15 mouse cellular contexts compared by ENCODE assay signal in the genomic region with DNA sequence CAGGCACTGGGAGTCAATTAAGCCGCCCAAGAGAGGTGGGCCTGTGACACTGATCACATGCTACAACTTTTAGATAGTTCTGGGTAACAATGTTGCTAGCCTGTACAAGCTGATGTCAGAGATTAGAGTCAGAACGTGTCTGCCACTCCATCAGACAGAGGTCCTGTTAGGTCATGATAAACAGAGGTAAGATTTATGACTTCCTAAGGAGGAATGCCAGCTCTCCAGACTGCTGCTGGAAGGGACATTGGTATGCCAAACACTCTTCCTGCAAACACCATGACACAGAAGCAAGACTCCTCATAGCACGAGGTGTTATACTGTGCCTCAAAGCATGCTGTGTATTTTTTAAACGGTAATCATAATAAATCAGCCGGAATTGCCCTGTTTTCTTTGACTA.
DNase-seq lines count a peak whose midpoint lies in the region; ATAC-seq and TF ChIP-seq lines count a peak whose summit lies in the region.
"Had no signal": no experiment of that assay in that cellular context is flagged by ENCODE, and none has a peak within 500 bp of the region (broad histone marks: within the 10 kb centered on the region; RNA-seq: fewer than 3 reads in every experiment).

No protein-coding gene starts in this region.

- H3K36me3 ChIP-seq in kidney, adult 2 months (ENCODE audit: control insufficient read depth, insufficient read depth, low read length), result no peaks in the 10 kb centered on the region
- no peaks in the 10 kb centered on the region for H3K36me3 ChIP-seq in kidney, embryonic 14.5 days (ENCODE audit: control insufficient read depth, insufficient read depth, low read length)
- H3K36me3 ChIP-seq in lung, embryonic 15.5 days, result no peaks in the 10 kb centered on the region
- H3K36me3 ChIP-seq in liver, embryonic 12.5 days, result no peaks in the 10 kb centered on the region
- H3K36me3 ChIP-seq: forebrain, embryonic 10.5 days; hindbrain, embryonic 12.5 days; limb, embryonic 15.5 days had no signal

- TF ChIP-seq CTCF in kidney, adult 2 months (conservative IDR thresholded peaks at IDR 0.05; ENCODE audit: insufficient read depth, insufficient read length, low read depth, low read length), result no peak

- H3K4me2 ChIP-seq in kidney, embryonic 14.5 days (replicated peaks; ENCODE audit: low read depth, low read length), result no peak overlapping the region
- no peak overlapping the region for H3K4me2 ChIP-seq in lung, embryonic 15.5 days
- no peak overlapping the region for H3K4me2 ChIP-seq in liver, embryonic 12.5 days
- H3K4me2 ChIP-seq: heart, embryonic 11.5 days; hindbrain, embryonic 12.5 days; limb, embryonic 15.5 days had no signal

- H3K27me3 ChIP-seq in kidney, adult 2 months (replicated peaks; ENCODE audit: control insufficient read depth, insufficient read depth, low read length), result no peaks in the 10 kb centered on the region
- H3K27me3 ChIP-seq in kidney, embryonic 14.5 days (ENCODE audit: control insufficient read depth, insufficient read depth, low read length), result no peaks in the 10 kb centered on the region
- H3K27me3 ChIP-seq in lung, embryonic 15.5 days, result no peaks in the 10 kb centered on the region
- no peaks in the 10 kb centered on the region for H3K27me3 ChIP-seq in liver, embryonic 12.5 days (replicated peaks)
- H3K27me3 ChIP-seq: hindbrain, embryonic 12.5 days; limb, embryonic 15.5 days had no signal

- peak; percentile 53 for DNase-seq in kidney, adult 2 months
- peak; percentile 20 for DNase-seq in kidney, postnatal 14 days
- DNase-seq in lung, postnatal 4 days, result peak; percentile 10 to 24
- no peak for DNase-seq in spleen, postnatal 10 days (ENCODE audit: low spot score in 2 of 2)
- DNase-seq in heart, postnatal 36 days, result no peak
- DNase-seq: cerebellum, adult 2 months; layer of hippocampus, adult 9-11 months had no signal

- no peak overlapping the region for H3K27ac ChIP-seq in kidney, adult 2 months (ENCODE audit: insufficient read depth, low read depth, low read length)
- no peak overlapping the region for H3K27ac ChIP-seq in kidney, embryonic 14.5 days (ENCODE audit: low read depth, low read length)
- no peak overlapping the region for H3K27ac ChIP-seq in lung, embryonic 15.5 days
- H3K27ac ChIP-seq in liver, embryonic 12.5 days, result no peak overlapping the region
- H3K27ac ChIP-seq: forebrain, embryonic 10.5 days; hindbrain, embryonic 12.5 days; limb, embryonic 15.5 days had no signal

- no peak overlapping the region for H3K4me3 ChIP-seq in kidney, adult 2 months (ENCODE audit: insufficient read depth, low read depth, low read length)
- H3K4me3 ChIP-seq in kidney, embryonic 14.5 days (ENCODE audit: low read length), result no peak overlapping the region
- H3K4me3 ChIP-seq in lung, embryonic 15.5 days, result no peak overlapping the region
- no peak overlapping the region for H3K4me3 ChIP-seq in liver, embryonic 12.5 days
- H3K4me3 ChIP-seq: forebrain, embryonic 10.5 days; hindbrain, embryonic 12.5 days; limb, embryonic 15.5 days had no signal

- H3K9me3 ChIP-seq in kidney, embryonic 14.5 days (ENCODE audit: control insufficient read depth, low read length), result no peaks in the 10 kb centered on the region
- H3K9me3 ChIP-seq in lung, embryonic 15.5 days, result no peaks in the 10 kb centered on the region
- H3K9me3 ChIP-seq in liver, embryonic 12.5 days (replicated peaks), result no peaks in the 10 kb centered on the region
- H3K9me3 ChIP-seq: forebrain, embryonic 10.5 days; hindbrain, embryonic 12.5 days; limb, embryonic 15.5 days had no signal

- WGBS in kidney, adult 2 months, result 35% methylated on average over 5 of the region's 5 CpGs
- 33% methylated on average over 5 of the region's 5 CpGs for WGBS in kidney, embryonic 14.5 days
- 13% methylated on average over 5 of the region's 5 CpGs for WGBS in lung, embryonic 15.5 days
- 38% methylated on average over 5 of the region's 5 CpGs for WGBS in liver, embryonic 12.5 days (ENCODE audit: insufficient replicate concordance)

- no peak for TF ChIP-seq POLR2A in kidney, adult 2 months (IDR thresholded peaks at IDR 0.05; ENCODE audit: low read depth, low read length)

- no peak; the same call in 1 of the 2 replicates for ATAC-seq in kidney, embryonic 14.5 days (ENCODE audit: low FRiP score, low TSS enrichment)
- ATAC-seq in lung, embryonic 15.5 days (ENCODE audit: borderline replicate concordance, extremely low read depth, low FRiP score, low TSS enrichment), result peak; percentile 42; the same call in 1 of the 2 replicates
- ATAC-seq in liver, embryonic 12.5 days, result no peak
- ATAC-seq: midbrain, embryonic 16.5 days had no signal

- intact Hi-C loops in heart, postnatal 36 days (cut with DNase I), result no loop called here

- no peaks in the 10 kb centered on the region for H3K4me1 ChIP-seq in kidney, adult 2 months (ENCODE audit: control insufficient read depth, insufficient read depth, low read length)
- H3K4me1 ChIP-seq in kidney, embryonic 14.5 days (ENCODE audit: control insufficient read depth, insufficient read depth, low read length), result no peaks in the 10 kb centered on the region
- H3K4me1 ChIP-seq in lung, embryonic 15.5 days, result peaks cover 8% of the 10 kb centered on the region; the same call in 1 of the 2 replicates
- H3K4me1 ChIP-seq in liver, embryonic 12.5 days, result no peaks in the 10 kb centered on the region
- H3K4me1 ChIP-seq: forebrain, embryonic 10.5 days; hindbrain, embryonic 12.5 days had no signal

- H3K9ac ChIP-seq in kidney, embryonic 14.5 days (ENCODE audit: low read depth, low read length), result no peak overlapping the region
- H3K9ac ChIP-seq in lung, embryonic 15.5 days, result no peak overlapping the region
- H3K9ac ChIP-seq in liver, embryonic 12.5 days, result no peak overlapping the region
- H3K9ac ChIP-seq: hindbrain, embryonic 12.5 days; limb, embryonic 15.5 days had no signal

Comparison
In these comparisons a context has a peak if more than half of its experiments do, and no peak if none do; other contexts are left out.
1. DNase-seq: peak in kidney, adult 2 months (single experiment), kidney, postnatal 14 days (single experiment) and lung, postnatal 4 days (2 of 2); none in spleen, postnatal 10 days (0 of 2) and heart, postnatal 36 days (0 of 2).